Mouse (Mus musculus): Measurements from ENCODE around the gene Rexo1.
"Not testable (repeated sequence)": the region's sequence is repeated elsewhere in the genome, so short reads cannot be mapped to it uniquely, and the experiment has no call there.

Gene Rexo1

DNA sequence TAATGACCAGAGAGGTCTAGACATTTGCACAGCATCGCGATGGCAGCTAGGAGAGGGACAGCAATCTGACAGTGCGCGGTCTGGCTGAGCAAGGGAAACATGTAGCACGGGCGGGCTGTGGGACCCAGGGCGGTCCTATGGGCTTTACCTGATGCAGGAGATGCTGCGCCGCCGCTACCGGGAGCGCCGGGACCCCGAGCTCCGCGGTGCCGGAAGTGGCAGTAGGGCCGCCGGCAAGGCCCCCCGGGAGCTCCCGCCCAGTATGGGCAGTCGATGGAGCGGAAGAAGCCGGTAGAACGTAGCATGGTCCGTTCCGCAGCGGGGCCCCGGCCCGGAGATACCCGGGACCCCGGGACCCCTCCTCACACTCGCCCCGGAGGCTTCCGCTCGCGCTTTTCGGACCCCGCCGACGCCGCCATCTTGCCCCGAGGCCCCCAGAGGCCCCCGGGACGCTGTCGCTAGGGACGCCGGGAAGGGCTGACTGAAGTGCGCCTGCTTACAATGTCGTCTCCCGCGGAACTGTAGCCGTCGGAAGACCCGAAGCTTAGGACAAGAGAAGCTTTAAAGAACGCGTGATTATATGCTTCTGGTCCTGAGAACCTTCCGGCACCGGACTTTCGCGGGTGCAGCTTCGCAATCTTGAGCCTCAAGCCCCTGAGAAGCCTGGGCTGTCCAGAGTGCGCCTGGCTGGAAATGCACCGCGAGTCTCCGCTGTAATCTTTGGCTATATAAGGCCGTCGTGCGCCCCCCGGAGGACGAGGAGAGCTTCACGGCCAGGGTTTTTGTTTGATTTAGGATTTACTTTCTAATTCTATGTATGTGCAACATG, at the start of gene Rexo1:
TSS of gene Rexo1 (minus strand) at position 445 of the 829 bp plus-strand sequence.
- peak; percentile 77; the same call in 1 of the 2 replicates for TF ChIP-seq GATA4 (IDR thresholded peaks at IDR 0.05; ENCODE audit: insufficient replicate concordance, low read length)

DNA sequence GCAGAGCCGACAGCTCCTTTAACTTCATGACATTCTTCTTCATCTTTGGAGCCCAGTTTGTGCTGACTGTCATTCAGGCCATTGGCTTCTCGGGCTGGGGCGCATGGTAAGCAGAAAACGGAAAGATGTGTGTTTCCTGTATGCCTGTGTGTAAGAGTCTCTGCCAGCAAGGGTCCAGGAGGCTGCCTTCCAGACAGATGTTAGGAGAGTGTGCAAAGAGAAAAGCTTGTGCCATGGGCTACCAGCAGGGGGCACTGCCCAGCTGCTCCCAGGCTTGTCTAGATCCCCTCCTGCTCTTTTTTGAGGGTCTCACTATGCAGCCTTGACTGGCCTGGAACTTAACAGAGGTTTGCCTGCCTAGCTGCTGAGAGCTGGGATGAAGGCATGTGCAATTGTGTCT, 49.7 kb upstream of the Rexo1 start:
- TF ChIP-seq GATA4 (IDR thresholded peaks at IDR 0.05; ENCODE audit: insufficient replicate concordance, low read length) = no peak

DNA sequence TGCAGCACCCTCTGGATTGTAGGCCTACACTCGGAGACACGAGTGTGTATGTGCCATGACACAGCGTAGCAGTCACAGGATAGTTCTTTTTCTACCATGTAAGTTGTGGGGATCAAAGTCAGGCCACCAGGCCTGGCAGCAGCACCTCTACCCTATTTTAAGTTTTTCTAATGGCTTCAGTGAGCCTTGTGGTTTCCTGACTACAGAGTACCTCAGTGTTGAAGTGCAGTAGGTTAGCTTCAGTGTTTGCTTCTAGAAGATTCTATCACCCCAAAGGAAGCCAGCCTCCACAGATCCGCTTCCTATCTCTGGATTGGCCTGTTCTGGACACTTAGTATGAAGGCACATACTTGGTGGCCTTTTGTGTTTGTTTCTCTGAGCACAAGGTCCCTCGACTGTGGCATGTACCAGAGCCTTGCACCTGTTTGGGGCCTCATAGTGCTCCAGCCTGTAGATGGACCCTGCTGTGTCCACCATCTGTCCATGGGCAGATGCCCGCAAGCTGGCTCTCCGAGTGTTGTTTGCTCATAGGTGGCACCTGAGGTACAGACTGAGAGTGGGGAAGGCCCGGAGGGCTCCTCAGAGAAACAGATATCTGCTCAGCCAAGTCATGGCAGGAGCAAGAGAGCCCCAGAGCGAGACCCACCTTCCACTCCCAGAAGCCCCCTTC, 48.9 kb upstream of the Rexo1 start:
- TF ChIP-seq GATA4 (IDR thresholded peaks at IDR 0.05; ENCODE audit: insufficient replicate concordance, low read length) = no peak

DNA sequence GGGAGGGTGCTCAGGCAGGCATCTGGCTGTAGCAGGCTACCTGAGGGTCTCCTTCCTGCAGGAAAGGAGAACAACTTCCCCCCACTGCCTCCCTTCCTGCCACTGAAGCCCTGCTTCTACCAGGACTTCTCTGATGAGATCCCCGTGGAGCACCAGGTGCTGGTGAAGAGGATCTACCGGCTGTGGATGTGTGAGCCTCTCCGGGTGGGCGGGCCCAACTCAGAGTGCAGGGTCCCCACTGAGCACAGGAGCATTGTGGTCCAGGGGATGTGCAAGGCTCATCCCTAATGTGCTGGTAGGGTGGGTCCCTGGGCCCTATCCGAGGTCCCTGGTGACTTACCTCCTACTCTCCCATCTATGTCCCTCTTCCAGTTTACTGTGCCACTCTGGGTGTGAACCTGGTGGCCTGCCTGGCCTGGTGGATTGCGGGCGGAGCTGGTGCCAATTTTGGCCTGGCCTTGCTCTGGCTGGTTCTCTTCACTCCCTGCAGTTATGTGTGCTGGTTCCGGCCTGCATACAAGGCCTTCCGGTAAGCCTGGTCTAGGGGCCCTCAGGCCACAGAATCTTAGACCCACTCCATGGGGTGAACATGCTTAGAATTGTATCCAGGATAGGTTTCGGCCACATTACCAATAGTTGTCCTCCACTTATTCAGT, 48.0 kb upstream of the Rexo1 start:
- no peak for TF ChIP-seq GATA4 (IDR thresholded peaks at IDR 0.05; ENCODE audit: insufficient replicate concordance, low read length)

DNA sequence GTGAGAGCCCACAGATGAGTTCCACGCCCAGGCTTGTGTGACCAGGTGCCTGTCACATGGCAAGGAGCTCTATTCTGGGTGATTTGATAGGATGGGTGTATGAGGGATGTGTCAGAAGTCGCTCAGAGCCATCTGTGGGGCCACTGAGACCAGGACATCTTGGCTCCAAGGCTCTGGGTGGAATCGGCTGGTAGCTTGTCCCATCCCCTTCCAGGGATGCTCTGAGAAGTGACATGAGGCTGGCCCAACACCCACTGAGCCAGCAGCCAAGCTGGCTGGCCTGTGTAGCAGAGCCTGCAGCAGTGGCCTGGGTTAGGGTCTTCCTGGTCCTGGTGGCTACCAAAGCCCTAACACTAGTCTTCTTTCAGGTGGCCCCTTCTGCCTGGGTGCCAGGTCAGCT, 47.1 kb upstream of the Rexo1 start:
- TF ChIP-seq GATA4 (IDR thresholded peaks at IDR 0.05; ENCODE audit: insufficient replicate concordance, low read length) = no peak

DNA sequence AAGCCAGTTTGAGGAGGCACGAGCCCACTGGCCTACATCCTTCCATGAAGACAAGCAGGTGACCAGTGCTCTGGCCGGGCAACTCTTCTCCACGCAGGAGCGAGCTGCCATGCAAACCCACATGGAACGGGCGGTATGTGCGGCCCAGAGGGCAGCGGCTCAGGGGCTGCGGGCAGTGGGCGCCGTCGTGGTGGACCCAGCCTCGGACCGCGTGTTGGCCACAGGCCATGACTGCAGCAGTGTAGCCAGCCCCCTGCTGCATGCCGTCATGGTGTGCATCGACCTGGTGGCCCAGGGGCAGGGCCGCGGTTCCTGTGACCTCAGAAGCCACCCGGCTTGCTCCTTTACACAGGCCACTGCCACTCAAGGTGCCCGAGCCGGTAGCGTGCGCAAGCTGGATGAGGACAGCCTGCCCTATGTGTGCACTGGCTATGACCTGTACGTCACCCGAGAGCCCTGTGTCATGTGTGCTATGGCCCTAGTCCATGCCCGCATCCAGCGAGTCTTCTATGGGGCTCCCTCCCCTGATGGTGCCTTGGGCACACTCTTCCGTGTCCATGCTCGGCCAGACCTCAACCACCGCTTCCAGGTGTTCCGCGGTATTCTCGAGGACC, 45.5 kb upstream of the Rexo1 start:
- TF ChIP-seq GATA4 (IDR thresholded peaks at IDR 0.05; ENCODE audit: insufficient replicate concordance, low read length) = no peak

DNA sequence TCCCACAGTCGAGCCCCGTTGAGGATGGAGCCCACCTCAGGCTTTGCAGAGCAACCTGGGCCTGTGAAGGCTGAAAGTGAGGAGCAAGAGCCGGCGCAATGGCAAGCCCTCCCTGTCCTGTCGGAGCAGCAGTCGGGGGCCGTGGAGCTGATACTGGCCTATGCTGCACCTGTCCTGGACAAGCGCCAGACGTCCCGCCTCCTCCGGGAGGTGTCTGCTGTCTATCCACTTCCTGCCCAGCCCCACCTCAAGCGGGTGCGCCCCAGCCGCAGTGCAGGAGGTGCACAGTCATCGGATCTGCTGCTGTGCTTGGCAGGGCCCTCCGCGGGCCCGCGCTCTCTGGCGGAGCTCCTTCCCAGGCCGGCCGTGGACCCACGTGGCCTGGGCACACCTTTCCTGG, 44.9 kb upstream of the Rexo1 start:
- no peak for TF ChIP-seq GATA4 (IDR thresholded peaks at IDR 0.05; ENCODE audit: insufficient replicate concordance, low read length)

DNA sequence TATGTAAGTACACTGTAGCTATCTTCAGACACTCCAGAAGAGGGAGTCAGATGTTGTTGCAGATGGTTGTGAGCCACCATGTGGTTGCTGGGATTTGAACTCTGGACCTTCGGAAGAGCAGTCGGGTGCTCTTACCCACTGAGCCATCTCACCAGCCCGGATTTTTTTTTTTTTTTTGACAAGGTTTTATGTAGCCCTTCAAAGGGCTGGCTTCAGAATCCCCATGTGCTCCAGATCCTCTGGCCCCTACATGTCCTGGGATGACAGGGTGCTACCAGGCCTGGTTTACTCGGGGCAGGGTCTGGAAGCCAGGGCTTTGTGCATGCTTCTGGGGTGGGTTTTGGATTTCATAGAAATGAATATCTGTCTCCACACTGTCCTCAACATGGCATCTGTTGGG, 44.4 kb upstream of the Rexo1 start, which contains the start of gene Gm49322:
TSS of gene Gm49322 (plus strand) at position 301 of the 400 bp plus-strand sequence.
- TF ChIP-seq GATA4 (IDR thresholded peaks at IDR 0.05; ENCODE audit: insufficient replicate concordance, low read length) = not testable (repeated sequence)

DNA sequence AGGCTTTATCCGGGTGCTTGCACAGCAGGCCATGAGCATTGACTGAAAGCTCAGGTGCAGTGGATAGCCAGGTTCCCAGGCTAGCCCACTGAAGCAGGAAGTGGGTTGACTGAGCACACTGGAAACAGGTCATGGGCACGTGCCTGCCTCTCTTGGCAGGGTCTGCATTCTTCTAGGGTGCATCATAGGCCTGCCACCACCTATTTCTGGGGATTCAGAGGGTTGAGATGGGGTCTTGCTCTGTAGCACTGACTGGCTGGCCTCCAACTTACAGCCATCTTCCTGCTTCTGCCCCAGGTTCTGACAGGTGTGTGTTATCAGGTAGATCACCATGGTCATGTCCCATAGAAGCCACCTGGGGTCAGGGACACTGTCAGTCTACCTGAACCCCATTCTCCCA, 43.6 kb upstream of the Rexo1 start:
- no peak for TF ChIP-seq GATA4 (IDR thresholded peaks at IDR 0.05; ENCODE audit: insufficient replicate concordance, low read length)

DNA sequence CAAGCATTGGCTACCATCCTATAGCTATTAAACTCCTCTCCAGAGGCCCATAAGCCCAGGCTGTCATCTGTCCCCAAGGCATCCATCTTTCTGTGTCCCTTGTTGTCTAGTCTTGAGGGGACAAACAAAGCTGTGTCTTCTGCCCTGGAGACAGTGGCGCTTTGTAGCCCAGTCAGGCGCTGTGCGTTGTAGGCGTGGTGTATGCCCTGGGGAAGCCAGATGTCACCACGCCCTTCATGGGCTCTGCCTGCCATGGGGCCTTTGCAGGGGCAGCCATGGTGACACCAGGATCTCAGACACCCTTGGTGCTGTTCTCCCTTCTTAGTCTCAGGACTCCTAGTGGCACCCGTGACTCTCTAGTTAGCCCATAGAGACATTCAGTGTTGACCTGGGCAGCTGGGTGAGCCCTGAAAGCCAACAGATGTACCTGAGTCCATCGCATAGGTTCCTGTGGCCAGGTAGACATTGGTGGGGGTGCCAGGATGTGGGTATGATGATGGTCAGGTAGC, 42.7 kb upstream of the Rexo1 start:
- no peak for TF ChIP-seq GATA4 (IDR thresholded peaks at IDR 0.05; ENCODE audit: insufficient replicate concordance, low read length)

DNA sequence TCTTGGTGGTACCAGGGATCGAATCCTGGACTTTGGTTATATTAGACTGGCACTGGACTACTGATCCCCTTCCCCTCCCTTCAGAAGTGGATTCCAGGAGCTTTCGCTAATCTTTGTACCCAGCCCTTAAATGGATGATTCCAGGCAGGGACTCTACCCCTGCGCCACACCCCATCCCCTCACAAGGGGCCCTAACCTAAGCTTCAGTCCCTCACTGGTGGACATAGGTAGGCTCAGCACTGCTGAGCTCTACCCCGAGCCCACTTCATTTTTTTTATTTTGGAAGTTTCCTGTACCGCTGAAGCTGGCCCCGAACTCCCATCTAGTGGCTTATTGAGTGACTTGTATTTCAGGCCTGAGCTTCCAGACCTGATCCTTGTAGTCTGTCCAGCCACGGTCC, 42.0 kb upstream of the Rexo1 start:
- TF ChIP-seq GATA4 (IDR thresholded peaks at IDR 0.05; ENCODE audit: insufficient replicate concordance, low read length) = no peak

DNA sequence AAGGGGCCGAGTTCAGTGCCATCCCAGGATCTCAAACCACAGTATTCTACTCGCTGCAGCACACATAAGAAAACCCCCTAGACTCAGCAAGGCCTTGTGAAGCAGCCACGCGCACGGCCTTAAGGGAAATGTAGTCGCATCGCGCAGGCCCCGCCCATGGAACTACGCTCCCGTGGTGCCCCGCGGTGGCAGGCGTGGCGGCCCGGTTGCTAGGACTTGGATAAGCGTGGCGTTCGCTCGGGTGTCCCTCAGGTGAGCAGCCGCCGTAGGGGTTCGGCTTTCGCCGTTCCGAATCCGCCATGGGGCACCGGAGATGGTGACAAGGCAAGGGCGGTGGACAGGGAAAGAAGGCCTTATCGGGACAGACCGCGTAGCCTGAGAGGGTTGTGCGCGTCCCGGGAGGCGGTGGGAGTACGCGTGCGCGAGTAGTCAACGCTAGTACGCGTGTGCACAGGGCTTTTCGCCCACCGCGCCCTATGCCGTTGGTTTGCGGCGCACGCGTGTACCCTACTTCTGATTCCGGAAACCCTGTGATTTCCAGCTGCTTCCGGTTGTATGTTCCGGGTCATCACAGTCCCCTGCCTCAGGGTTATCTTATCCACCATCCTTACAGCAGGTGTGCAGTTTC, 41.5 kb upstream of the Rexo1 start, which contains the start of the genes Scamp4 and Adat3:
TSS of gene Scamp4 (plus strand) at position 175 of the 628 bp plus-strand sequence.
TSS of gene Adat3 (plus strand) at position 183 of the 628 bp plus-strand sequence.
- peak; percentile 60; the same call in 1 of the 2 replicates for TF ChIP-seq GATA4 (IDR thresholded peaks at IDR 0.05; ENCODE audit: insufficient replicate concordance, low read length)

DNA sequence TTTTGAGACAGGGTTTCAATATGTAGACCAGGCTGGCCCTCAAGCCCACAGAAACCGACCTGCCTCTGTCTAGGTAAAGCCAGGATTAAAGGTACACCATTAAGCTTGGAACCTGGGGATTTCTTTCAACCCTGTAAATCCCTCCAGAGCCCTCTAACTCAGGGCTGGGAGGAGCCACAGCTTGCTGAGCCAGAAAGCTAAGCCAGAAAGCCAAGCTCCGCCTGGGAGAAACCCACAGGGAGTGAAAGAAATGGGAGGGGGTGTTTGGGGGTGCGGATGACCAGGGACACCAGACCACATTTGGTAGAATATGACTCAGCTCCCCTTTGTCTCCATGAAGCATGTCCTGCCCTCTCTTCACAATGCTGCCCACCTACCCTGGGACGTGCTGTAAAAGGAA, 35.0 kb upstream of the Rexo1 start:
- TF ChIP-seq GATA4 (IDR thresholded peaks at IDR 0.05; ENCODE audit: insufficient replicate concordance, low read length) = no peak
